Mouse (Mus musculus) olfactory bulb, adult 2 months (tissue): ENCODE results near the gene Lbr. TPM values are rescaled to one million over a fixed set of nuclear protein-coding genes. Genes with fewer than 3 reads are reported as not detected.

Source experiments
- H3K27ac ChIP-seq: fragments of 200-500 bp; 2 replicates; pipeline ENCODE4 v1.5.1; 2012; ENCODE audit warnings: low read depth, low read length; ENCODE audit not compliant: insufficient read depth
- H3K4me1 ChIP-seq: fragments of 200-500 bp; 2 replicates; pipeline ENCODE4 v1.6.1; 2012; ENCODE audit warnings: low read length; ENCODE audit not compliant: control insufficient read depth, insufficient read depth
- H3K4me3 ChIP-seq: fragments of 200-500 bp; 2 replicates; pipeline ENCODE4 v1.5.1; 2012; ENCODE audit warnings: mild to moderate bottlenecking, low read depth, low read length, moderate library complexity; ENCODE audit not compliant: insufficient read depth
- CTCF ChIP-seq: fragments of 200-500 bp; IDR thresholded peaks from 2 replicates; pipeline ENCODE4 v1.5.1; 2012; ENCODE audit warnings: low read depth, mild to moderate bottlenecking, low read length, moderate library complexity; ENCODE audit not compliant: insufficient read depth
- POLR2A ChIP-seq: fragments of 200-500 bp; IDR thresholded peaks from 2 replicates; pipeline ENCODE4 v1.6.1; 2012; ENCODE audit warnings: mild to moderate bottlenecking, low read depth, low read length, moderate library complexity; ENCODE audit not compliant: insufficient read depth
- WGBS: fragments of 180-500 bp; shearing (Covaris S2); methylation state at CpG from one replicate; pipeline ENCODE4 v1.1.7; 2018; 5-methylcytosine and 5-hydroxymethylcytosine counted together
- polyA plus RNA-seq: library from polyadenylated mRNA; stranded (reverse); fragments of >200 nt; gene quantifications from 2 replicates; pipeline ENCODE4 v1.2.4, GENCODE M21; 2012; ENCODE audit warnings: low replicate concordance; ENCODE audit not compliant: missing spikeins, insufficient read depth, insufficient read length

The Lbr gene
- polyA plus RNA-seq, result 356 TPM in 1 of 2 replicates, not detected in the other

DNA sequence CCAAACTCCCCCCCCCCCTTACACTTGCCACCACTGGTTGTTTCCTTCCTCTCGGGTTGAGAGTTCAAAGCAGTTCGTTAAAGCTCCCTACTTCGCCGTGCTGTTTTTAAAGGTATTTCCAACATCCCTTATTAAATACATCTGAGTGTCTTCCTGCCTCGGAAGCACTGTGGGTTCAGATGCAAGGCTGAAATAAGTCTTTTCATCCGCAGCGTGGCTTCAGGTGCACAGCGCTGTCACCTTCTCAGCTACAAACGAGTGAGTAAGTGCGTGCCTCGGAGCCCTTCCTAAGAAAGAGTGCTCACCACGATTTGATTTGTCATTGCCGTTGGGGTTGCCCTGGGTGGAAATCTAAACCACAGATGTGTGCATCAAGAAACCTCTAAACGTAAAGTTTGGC is at the start of gene Lbr:
Gene Lbr (minus strand): TSS at position 266 of the 400 bp plus-strand sequence.
- Histone ChIP-seq H3K4me1 (peaks cover 6% of the 10 kb centered on the region; the same call in 1 of the 2 replicates), H3K4me3 (peak within 1 kb of the TSS; percentile 77), H3K27ac (peak within 1 kb of the TSS; percentile 83)
- TF ChIP-seq CTCF, result no peak
- TF ChIP-seq POLR2A, result no peak
- WGBS, result 2% methylated on average over 14 of the region's 14 CpGs

GRCm38 (mm10) chr1:181889670-181890069 is 46.8 kb upstream of the Lbr start:
- no peak overlapping the region for H3K27ac ChIP-seq
- TF ChIP-seq POLR2A (no peak), CTCF (no peak)
- no peaks in the 10 kb centered on the region for H3K4me1 ChIP-seq
- 89% methylated on average over 7 of the region's 7 CpGs for WGBS
- H3K4me3 ChIP-seq, result no peak overlapping the region

DNA sequence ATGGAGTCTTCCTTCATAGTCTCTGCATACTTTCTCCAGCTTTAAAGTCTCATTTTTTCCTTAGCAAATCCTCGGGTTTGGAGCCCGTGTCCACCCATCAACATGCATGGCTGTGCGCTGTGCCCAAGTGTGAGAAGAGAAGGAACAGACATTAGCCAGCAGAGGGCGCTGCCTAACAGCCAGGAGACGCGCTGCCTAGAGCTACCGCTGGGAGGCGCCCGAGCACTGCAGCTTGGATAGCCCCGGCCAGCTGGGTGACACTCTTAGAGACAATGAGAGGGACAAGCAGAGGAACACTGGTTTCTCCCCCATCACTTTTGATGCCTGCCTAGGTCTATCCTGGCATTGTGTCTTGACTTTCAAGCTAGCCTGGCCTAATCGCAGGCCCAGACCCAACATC is 46.0 kb upstream of the Lbr start:
- WGBS, result 3% methylated on average over 11 of the region's 11 CpGs
- no peak for TF ChIP-seq POLR2A
- TF ChIP-seq CTCF, result peak; percentile 100
- Histone ChIP-seq H3K27ac (no peak overlapping the region), H3K4me1 (no peaks in the 10 kb centered on the region), H3K4me3 (no peak overlapping the region)

GRCm38 (mm10) chr1:181881532-181881931 is 38.7 kb upstream of the Lbr start:
- Histone ChIP-seq H3K27ac (no peak overlapping the region), H3K4me1 (peaks cover 9% of the 10 kb centered on the region), H3K4me3 (no peak overlapping the region)
- 0 out of 2 replicates have a peak, but pooled peaks have one; percentile 43 for TF ChIP-seq CTCF
- no peak for TF ChIP-seq POLR2A
- WGBS, result 28% methylated on average over 8 of the region's 8 CpGs

- WGBS, result 57% methylated on average over 15 of the region's 15 CpGs
- no peak overlapping the region for H3K27ac ChIP-seq
- H3K4me3 ChIP-seq, result no peak overlapping the region
- peaks cover 9% of the 10 kb centered on the region for H3K4me1 ChIP-seq
- TF ChIP-seq CTCF, result no peak
- TF ChIP-seq POLR2A, result no peak
Observed at GRCm38 (mm10) chr1:181880752-181881325, 38.0 kb upstream of the Lbr start.

DNA sequence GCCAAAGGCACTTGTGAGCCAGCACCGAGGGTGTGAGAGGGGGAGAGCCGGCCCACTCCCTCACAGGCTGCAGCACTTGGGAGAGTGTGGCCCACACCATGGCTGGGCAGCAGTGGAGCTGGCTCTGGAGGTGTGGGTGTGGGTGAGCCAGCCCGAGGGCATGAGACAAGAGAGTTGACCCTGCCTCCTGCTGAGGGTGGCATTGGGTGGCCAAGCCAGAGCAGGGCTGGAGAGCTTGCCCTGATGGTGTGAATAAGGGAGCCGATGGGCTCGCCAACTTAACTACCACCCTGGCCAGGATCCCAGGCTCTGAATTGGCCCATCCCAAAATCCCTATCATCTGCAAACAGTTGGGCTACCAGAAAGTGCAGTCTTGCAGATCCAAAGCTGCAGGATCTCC is 35.6 kb upstream of the Lbr start:
- H3K4me3 ChIP-seq, result no peak overlapping the region
- WGBS, result 46% methylated on average over 5 of the region's 5 CpGs
- TF ChIP-seq POLR2A (no peak), CTCF (no peak)
- peaks cover 9% of the 10 kb centered on the region for H3K4me1 ChIP-seq
- H3K27ac ChIP-seq, result no peak overlapping the region

- H3K4me1 ChIP-seq, result peaks cover 9% of the 10 kb centered on the region
- H3K4me3 ChIP-seq, result no peak overlapping the region
- TF ChIP-seq CTCF (no peak), POLR2A (no peak)
- no peak overlapping the region for H3K27ac ChIP-seq
- whole genome bisulfite sequencing, result 57% methylated on average over 5 of the region's 5 CpGs
Observed at GRCm38 (mm10) chr1:181877088-181877487, 34.2 kb upstream of the Lbr start.

DNA sequence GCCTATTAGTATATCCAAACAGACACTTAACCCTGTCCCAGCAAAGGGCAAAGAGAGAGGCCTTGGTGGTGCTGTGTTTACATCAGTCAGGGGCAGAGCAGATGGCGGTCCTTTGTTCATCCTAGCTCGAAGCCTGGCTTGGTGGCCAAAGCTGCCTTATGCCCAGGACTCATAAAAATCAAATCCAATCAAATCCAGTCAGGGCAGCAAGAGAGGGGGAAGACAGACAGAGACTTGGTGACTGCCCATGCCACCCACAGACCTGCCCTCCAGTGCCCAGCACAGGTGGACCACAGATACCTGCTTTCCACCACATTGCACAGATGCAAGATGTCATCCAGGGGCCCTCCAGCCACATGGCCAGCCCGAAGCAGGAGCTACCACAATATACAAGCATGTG is 33.8 kb upstream of the Lbr start:
- no peak for TF ChIP-seq POLR2A
- TF ChIP-seq CTCF, result no peak
- H3K4me1 ChIP-seq, result peaks cover 5% of the 10 kb centered on the region
- H3K27ac ChIP-seq, result no peak overlapping the region
- WGBS, result 86% methylated on average over 3 of the region's 3 CpGs
- H3K4me3 ChIP-seq, result no peak overlapping the region

GRCm38 (mm10) chr1:181873086-181873920 is 30.5 kb upstream of the Lbr start:
- H3K4me3 ChIP-seq, result no peak overlapping the region
- no peak overlapping the region for H3K27ac ChIP-seq
- 81% methylated on average over 9 of the region's 9 CpGs for WGBS
- TF ChIP-seq CTCF (no peak), POLR2A (no peak)
- no peaks in the 10 kb centered on the region; the same call in 1 of the 2 replicates for H3K4me1 ChIP-seq
